Mouse (Mus musculus): ENCODE measurements around the gene Ap1m2. TPM values are rescaled to one million over a fixed set of nuclear protein-coding genes. Genes with fewer than 3 reads are reported as not detected.

Gene Ap1m2
- total RNA-seq (2015; ENCODE audit: low replicate concordance) (0.36 and 0.84 TPM in 2 replicates), total RNA-seq (2017; ENCODE audit: low replicate concordance) (not detected in 2 replicates)

GRCm38 (mm10) chr9:21312134-21312533, at the start of gene Ap1m2:
Ap1m2 (minus strand) TSS chr9:21312337.
- no peak for ATAC-seq (replicated peaks; ENCODE audit: low FRiP score, poor library complexity, severe bottlenecking)

DNA sequence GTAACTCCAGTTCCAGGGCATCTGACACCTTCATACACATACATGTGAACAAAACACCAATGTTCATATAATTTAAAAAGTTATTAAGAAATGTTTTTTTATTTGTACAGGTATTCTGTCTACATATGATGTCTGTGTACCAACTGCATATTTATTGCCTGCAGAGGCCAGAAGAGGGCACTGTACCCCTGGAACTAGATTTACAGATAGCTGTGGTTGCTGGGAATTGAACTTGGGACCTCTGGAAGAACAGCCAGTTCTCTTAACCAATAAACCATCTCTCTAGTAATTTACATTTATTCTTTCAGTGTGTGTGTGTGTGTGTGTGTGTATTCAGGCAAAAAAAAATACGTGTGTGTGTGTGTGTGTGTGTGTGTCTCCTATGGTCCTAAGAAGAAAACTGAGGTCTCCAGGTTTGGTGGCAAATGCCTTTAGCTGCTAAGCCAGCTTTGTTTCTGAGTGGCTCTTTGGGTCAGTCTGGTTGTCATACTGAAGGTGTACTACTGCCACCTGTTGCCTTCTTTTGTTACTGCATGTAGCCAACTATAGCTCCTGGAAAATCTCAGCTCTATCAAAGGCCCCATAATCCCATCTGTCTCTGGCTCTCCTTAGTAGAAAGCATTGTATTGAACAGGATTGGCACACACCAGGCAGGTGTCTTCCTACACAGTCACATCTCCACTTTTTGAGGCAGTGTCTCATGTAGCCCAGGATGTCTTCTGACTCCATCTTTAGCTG, 45.0 kb upstream of the Ap1m2 start:
- ATAC-seq (replicated peaks; ENCODE audit: low FRiP score, poor library complexity, severe bottlenecking): peak; percentile 77

GRCm38 (mm10) chr9:21354796-21355195, 42.7 kb upstream of the Ap1m2 start:
- no peak for ATAC-seq (replicated peaks; ENCODE audit: low FRiP score, poor library complexity, severe bottlenecking)

DNA sequence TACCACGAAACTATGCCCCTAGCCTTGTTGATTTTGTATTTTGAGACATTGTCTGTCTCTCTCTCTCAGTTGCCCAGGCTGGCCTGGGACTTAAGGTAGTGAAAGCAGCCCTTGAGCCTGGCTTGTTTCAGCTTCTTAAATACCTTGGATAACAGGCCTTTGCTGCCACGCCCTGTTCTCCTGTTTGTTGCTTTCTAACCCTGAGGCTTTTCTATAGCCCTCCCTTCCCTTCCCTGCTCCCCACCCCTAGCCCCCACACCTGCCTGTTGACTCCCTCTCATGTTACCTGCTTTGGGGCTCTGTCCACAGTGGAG, 41.2 kb upstream of the Ap1m2 start:
- no peak for ATAC-seq (replicated peaks; ENCODE audit: low FRiP score, poor library complexity, severe bottlenecking)

- no peak for ATAC-seq (replicated peaks; ENCODE audit: low FRiP score, poor library complexity, severe bottlenecking)
Observed at GRCm38 (mm10) chr9:21352463-21353372, 40.6 kb upstream of the Ap1m2 start.

GRCm38 (mm10) chr9:21351702-21352377, 39.7 kb upstream of the Ap1m2 start:
- no peak for ATAC-seq (replicated peaks; ENCODE audit: low FRiP score, poor library complexity, severe bottlenecking)

- no peak for ATAC-seq (replicated peaks; ENCODE audit: low FRiP score, poor library complexity, severe bottlenecking)
Observed at GRCm38 (mm10) chr9:21351178-21351577, 39.0 kb upstream of the Ap1m2 start.

DNA sequence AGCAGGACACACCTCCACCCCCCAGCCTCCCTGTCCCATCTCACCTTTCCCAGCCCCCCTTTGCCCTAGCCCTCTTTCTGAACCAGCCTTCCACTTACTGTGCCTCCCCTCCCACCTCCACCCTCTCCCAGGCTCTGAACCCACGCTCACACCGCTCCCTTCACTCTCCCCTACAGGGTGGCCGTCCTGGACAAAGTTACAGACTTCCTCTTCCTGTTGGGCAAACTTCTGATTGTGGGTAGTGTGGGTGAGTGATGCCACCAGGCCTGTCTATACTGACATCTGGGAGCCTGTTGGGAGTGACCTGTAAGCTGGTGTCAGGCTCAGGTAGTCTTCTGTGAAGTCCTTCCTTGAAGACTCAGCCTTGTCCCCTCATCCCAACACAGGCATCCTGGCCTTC, 36.0 kb upstream of the Ap1m2 start:
- no peak for ATAC-seq (replicated peaks; ENCODE audit: low FRiP score, poor library complexity, severe bottlenecking)

- no peak for ATAC-seq (replicated peaks; ENCODE audit: low FRiP score, poor library complexity, severe bottlenecking)
Observed at GRCm38 (mm10) chr9:21346627-21347365, 34.7 kb upstream of the Ap1m2 start.

GRCm38 (mm10) chr9:21340411-21340810, 28.3 kb upstream of the Ap1m2 start:
- no peak for ATAC-seq (replicated peaks; ENCODE audit: low FRiP score, poor library complexity, severe bottlenecking)

DNA sequence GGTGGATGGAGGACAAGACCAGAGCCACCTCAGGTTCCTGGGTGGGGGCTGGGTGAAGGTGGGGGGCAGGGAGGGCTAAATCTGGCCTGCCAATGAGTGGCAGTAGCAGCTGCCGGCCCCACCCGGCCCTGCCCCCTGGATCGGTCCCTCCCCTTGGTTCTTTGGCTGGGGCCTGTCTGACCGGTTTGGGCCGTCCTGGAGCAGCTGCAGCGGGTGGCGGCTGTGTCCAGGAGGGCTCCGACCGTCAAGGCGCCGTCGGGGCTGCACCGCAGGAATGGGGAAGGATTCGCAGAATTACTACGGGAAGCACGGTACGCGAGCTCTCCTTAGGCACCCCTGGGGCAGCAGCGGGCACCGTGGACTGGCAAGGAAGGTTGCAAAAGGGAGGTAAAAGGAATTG, 25.5 kb upstream of the Ap1m2 start:
- ATAC-seq (replicated peaks; ENCODE audit: low FRiP score, poor library complexity, severe bottlenecking): no peak

GRCm38 (mm10) chr9:21336491-21336890, 24.4 kb upstream of the Ap1m2 start:
- no peak for ATAC-seq (replicated peaks; ENCODE audit: low FRiP score, poor library complexity, severe bottlenecking)

DNA sequence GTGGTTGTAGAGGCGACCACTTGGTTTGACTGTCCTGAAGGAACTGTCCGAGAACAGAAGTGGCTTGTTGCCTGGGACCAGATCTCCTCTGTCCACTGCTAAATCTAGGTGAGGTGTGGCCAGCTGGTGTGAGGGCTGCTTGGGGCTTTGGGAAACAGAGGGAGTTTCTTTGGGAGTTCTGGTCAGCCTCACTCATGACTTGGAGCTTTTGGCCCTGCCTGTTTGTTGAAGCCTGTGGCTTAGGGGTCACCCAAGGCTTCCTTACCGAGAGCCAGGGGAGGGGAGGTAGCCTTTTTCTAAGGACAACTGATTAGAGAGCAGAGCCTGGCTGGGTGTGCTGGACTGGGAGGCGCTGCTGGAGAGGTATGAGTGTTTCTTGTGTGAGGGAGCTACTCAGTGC, 23.3 kb upstream of the Ap1m2 start:
- ATAC-seq (replicated peaks; ENCODE audit: low FRiP score, poor library complexity, severe bottlenecking): no peak

DNA sequence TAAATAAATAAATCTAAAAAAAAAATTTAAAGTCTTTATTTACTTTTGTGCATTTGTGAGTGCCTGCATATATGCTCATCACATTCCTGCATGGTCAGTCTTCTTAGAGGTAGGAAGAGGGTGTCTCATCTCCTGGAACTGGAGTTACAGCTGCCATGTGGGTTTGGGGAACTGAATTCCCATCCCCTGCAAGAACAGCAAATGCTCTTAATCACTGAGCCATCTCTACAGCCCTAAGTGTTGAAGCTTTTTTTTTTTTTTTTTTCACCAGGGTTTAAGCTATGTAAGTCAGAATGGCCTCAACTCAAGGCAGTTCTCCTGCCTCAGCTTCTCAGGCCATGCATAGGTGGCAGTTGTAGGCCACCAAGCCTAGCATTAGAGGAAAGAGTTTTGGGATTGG, 22.6 kb upstream of the Ap1m2 start:
- no peak for ATAC-seq (replicated peaks; ENCODE audit: low FRiP score, poor library complexity, severe bottlenecking)

GRCm38 (mm10) chr9:21333523-21333922, 21.4 kb upstream of the Ap1m2 start:
- ATAC-seq (replicated peaks; ENCODE audit: low FRiP score, poor library complexity, severe bottlenecking): no peak

- no peak for ATAC-seq (replicated peaks; ENCODE audit: low FRiP score, poor library complexity, severe bottlenecking)
Observed at GRCm38 (mm10) chr9:21332161-21333061, 20.3 kb upstream of the Ap1m2 start.

GRCm38 (mm10) chr9:21331365-21332140, 19.4 kb upstream of the Ap1m2 start:
- no peak for ATAC-seq (replicated peaks; ENCODE audit: low FRiP score, poor library complexity, severe bottlenecking)

- ATAC-seq (replicated peaks; ENCODE audit: low FRiP score, poor library complexity, severe bottlenecking): no peak
Observed at GRCm38 (mm10) chr9:21329699-21330289, 17.7 kb upstream of the Ap1m2 start.
